Mouse (Mus musculus) midbrain, embryonic 11.5 days (tissue): Measurements from ENCODE around the gene Gm17509. TPM values are rescaled to one million over a fixed set of nuclear protein-coding genes. Genes with fewer than 3 reads are reported as not detected.
A peak's percentile ranks its signal among the peaks of the same experiment; 100 is the strongest.

Experiments
- ATAC-seq: fragments of 200-750 bp; cut with Nextera tagmentation; 2 replicates; pipeline ENCODE4 v1.8.0; 2017; ENCODE audit warnings: moderate TSS enrichment, moderate library complexity; ENCODE audit not compliant: low FRiP score
- DNase-seq: peaks from one replicate; pipeline ENCODE4 v3.0.0; 2015; ENCODE audit warnings: low spot score; ENCODE audit errors: missing footprints
- H3K27ac ChIP-seq: fragments of 300-500 bp; sonication (generic); 2 replicates; pipeline ENCODE4 v1.5.1; 2014; ENCODE audit warnings: low read depth, low read length
- H3K27me3 ChIP-seq: fragments of 300-500 bp; sonication (generic); 2 replicates; pipeline ENCODE4 v1.6.1; 2014; ENCODE audit warnings: mild to moderate bottlenecking, low read length, moderate library complexity, mixed read lengths; ENCODE audit not compliant: control insufficient read depth, insufficient read depth
- H3K36me3 ChIP-seq: fragments of 300-500 bp; sonication (generic); 2 replicates; pipeline ENCODE4 v1.6.1; 2014; ENCODE audit warnings: mild to moderate bottlenecking, low read length, moderate library complexity, mixed read lengths; ENCODE audit not compliant: control insufficient read depth, insufficient read depth
- H3K4me1 ChIP-seq: fragments of 300-500 bp; sonication (generic); 2 replicates; pipeline ENCODE4 v1.6.1; 2014; ENCODE audit warnings: low read length; ENCODE audit not compliant: control insufficient read depth, insufficient read depth
- H3K4me2 ChIP-seq: fragments of 300-500 bp; sonication (generic); 2 replicates; pipeline ENCODE4 v1.6.1; 2014; ENCODE audit warnings: mild to moderate bottlenecking, moderate library complexity
- H3K4me3 ChIP-seq: fragments of 300-500 bp; sonication (generic); 2 replicates; pipeline ENCODE4 v1.5.1; 2014; ENCODE audit warnings: low read depth, low read length
- H3K9ac ChIP-seq: fragments of 300-500 bp; sonication (generic); 2 replicates; pipeline ENCODE4 v1.6.1; 2014; ENCODE audit warnings: low read length
- H3K9me3 ChIP-seq: fragments of 300-500 bp; sonication (generic); 2 replicates; pipeline ENCODE4 v1.6.1; 2016; ENCODE audit warnings: low read length; ENCODE audit not compliant: control insufficient read depth
- WGBS: fragments of 180-500 bp; shearing (Covaris S2); extraction: QIAGEN DNeasy Blood & Tissue Kit; methylation state at CpG from one replicate; pipeline ENCODE4 v1.1.7; 2014; 5-methylcytosine and 5-hydroxymethylcytosine counted together
- polyA plus RNA-seq: library from polyadenylated mRNA; unstranded; fragments of >200 nt; fragmentation: Nextera tagmentation; extraction: Ambion mirVana; gene quantifications from 2 replicates; pipeline ENCODE4 v1.2.1, GENCODE M21; 2014

Gene Gm17509
- polyA plus RNA-seq, 1 experiment from 2014 or later, result 0.68 TPM

- no peak overlapping the region for H3K4me2 ChIP-seq
- no peaks in the 10 kb centered on the region for H3K27me3 ChIP-seq
- H3K9me3 ChIP-seq, result no peaks in the 10 kb centered on the region
- whole genome bisulfite sequencing, result 5% methylated on average over 10 of the region's 10 CpGs
- H3K4me3 ChIP-seq, result no peak overlapping the region
- peaks cover 14% of the 10 kb centered on the region for H3K4me1 ChIP-seq
- H3K9ac ChIP-seq, result no peak overlapping the region
- no peaks in the 10 kb centered on the region for H3K36me3 ChIP-seq
- ATAC-seq, result no peak
- H3K27ac ChIP-seq, result no peak overlapping the region; the same call in 1 of the 2 replicates
- peak; percentile 90 for DNase-seq
These were observed 4.7 kb downstream of the Gm17509 start for GRCm38 (mm10) chr13:117216126-117216525.

GRCm38 (mm10) chr13:117215481-117215880 lies 5.4 kb downstream of the Gm17509 start:
- H3K36me3 ChIP-seq, result no peaks in the 10 kb centered on the region
- H3K4me1 ChIP-seq, result peaks cover 14% of the 10 kb centered on the region
- H3K27ac ChIP-seq, result no peak overlapping the region; the same call in 1 of the 2 replicates
- no peaks in the 10 kb centered on the region for H3K9me3 ChIP-seq
- no peak overlapping the region for H3K4me2 ChIP-seq
- ATAC-seq (peak; percentile 52), DNase-seq (peak; percentile 93)
- H3K9ac ChIP-seq, result no peak overlapping the region
- no peak overlapping the region for H3K4me3 ChIP-seq
- H3K27me3 ChIP-seq, result no peaks in the 10 kb centered on the region
- under 1% methylated on average over 10 of the region's 10 CpGs for WGBS

- 68% methylated on average over 11 of the region's 11 CpGs for WGBS
These were observed 9.4 kb downstream of the Gm17509 start for GRCm38 (mm10) chr13:117211386-117211875.

GRCm38 (mm10) chr13:117208236-117208635 lies 12.6 kb downstream of the Gm17509 start, which contains the start of gene Emb:
TSS of gene Emb (plus strand) at chr13:117208536.
- WGBS, result 73% methylated on average over 6 of the region's 6 CpGs
- DNase-seq (peak; percentile 21), ATAC-seq (no peak)
- no peak within 1 kb of the TSS for H3K9ac ChIP-seq
- H3K36me3 ChIP-seq, result no peaks in the 10 kb centered on the region
- H3K4me1 ChIP-seq, result no peaks in the 10 kb centered on the region
- H3K27ac ChIP-seq, result no peak within 1 kb of the TSS
- no peaks in the 10 kb centered on the region for H3K27me3 ChIP-seq
- no peak within 1 kb of the TSS for H3K4me3 ChIP-seq
- H3K9me3 ChIP-seq, result no peaks in the 10 kb centered on the region
- H3K4me2 ChIP-seq, result no peak within 1 kb of the TSS

More at GRCm38 (mm10) chr13:117211386-117211875, 9.4 kb downstream of the Gm17509 start:
- Histone ChIP-seq H3K36me3 (no peaks in the 10 kb centered on the region), H3K27me3 (no peaks in the 10 kb centered on the region), H3K27ac (no peak overlapping the region), H3K4me3 (no peak overlapping the region), H3K9me3 (no peaks in the 10 kb centered on the region), H3K9ac (no peak overlapping the region), H3K4me2 (no peak overlapping the region), H3K4me1 (peaks cover 7% of the 10 kb centered on the region)
- DNase-seq, result peak; percentile 72
- ATAC-seq, result no peak

- no peak overlapping the region for H3K4me3 ChIP-seq
- H3K27ac ChIP-seq, result no peak overlapping the region
- no peak overlapping the region for H3K4me2 ChIP-seq
- no peaks in the 10 kb centered on the region for H3K36me3 ChIP-seq
- 93% methylated on average over 8 of the region's 8 CpGs for WGBS
- H3K9ac ChIP-seq, result no peak overlapping the region
- peak; percentile 62 for DNase-seq
- no peaks in the 10 kb centered on the region for H3K4me1 ChIP-seq
- no peak for ATAC-seq
- no peaks in the 10 kb centered on the region for H3K9me3 ChIP-seq
- H3K27me3 ChIP-seq, result no peaks in the 10 kb centered on the region
These were observed 14.8 kb downstream of the Gm17509 start for GRCm38 (mm10) chr13:117206066-117206465.

- WGBS, result 92% methylated on average over 7 of the region's 7 CpGs
- ATAC-seq (no peak), DNase-seq (no peak)
- H3K4me2 ChIP-seq, result no peak overlapping the region
- no peaks in the 10 kb centered on the region for H3K4me1 ChIP-seq
- H3K4me3 ChIP-seq, result no peak overlapping the region
- H3K36me3 ChIP-seq, result no peaks in the 10 kb centered on the region
- H3K27ac ChIP-seq, result no peak overlapping the region
- no peaks in the 10 kb centered on the region for H3K9me3 ChIP-seq
- no peak overlapping the region for H3K9ac ChIP-seq
- no peaks in the 10 kb centered on the region for H3K27me3 ChIP-seq
These were observed 16.2 kb downstream of the Gm17509 start for GRCm38 (mm10) chr13:117204685-117205084.

- Histone ChIP-seq H3K9ac (no peak overlapping the region), H3K9me3 (no peaks in the 10 kb centered on the region), H3K4me2 (no peak overlapping the region), H3K27me3 (no peaks in the 10 kb centered on the region), H3K36me3 (no peaks in the 10 kb centered on the region), H3K27ac (no peak overlapping the region), H3K4me3 (no peak overlapping the region), H3K4me1 (no peaks in the 10 kb centered on the region)
- ATAC-seq (peak; percentile 75), DNase-seq (peak; percentile 86)
- WGBS, result 51% methylated on average over 22 of the region's 22 CpGs
These were observed 18.0 kb downstream of the Gm17509 start for GRCm38 (mm10) chr13:117202755-117203471.

GRCm38 (mm10) chr13:117198402-117199083 lies 22.3 kb downstream of the Gm17509 start:
- H3K4me3 ChIP-seq, result no peak overlapping the region
- DNase-seq, result peak; percentile 93
- H3K9ac ChIP-seq, result no peak overlapping the region
- H3K4me2 ChIP-seq, result no peak overlapping the region
- H3K36me3 ChIP-seq, result no peaks in the 10 kb centered on the region
- 91% methylated on average over 7 of the region's 7 CpGs for WGBS
- H3K27ac ChIP-seq, result no peak overlapping the region
- ATAC-seq, result peak; percentile 25
- H3K27me3 ChIP-seq, result no peaks in the 10 kb centered on the region
- H3K9me3 ChIP-seq, result no peaks in the 10 kb centered on the region
- no peaks in the 10 kb centered on the region for H3K4me1 ChIP-seq

GRCm38 (mm10) chr13:117197666-117198065 lies 23.2 kb downstream of the Gm17509 start:
- WGBS, result 86% methylated on average over 2 of the region's 2 CpGs
- Histone ChIP-seq H3K27ac (no peak overlapping the region), H3K4me1 (no peaks in the 10 kb centered on the region), H3K4me3 (no peak overlapping the region), H3K9ac (no peak overlapping the region), H3K27me3 (no peaks in the 10 kb centered on the region), H3K4me2 (no peak overlapping the region), H3K36me3 (no peaks in the 10 kb centered on the region), H3K9me3 (no peaks in the 10 kb centered on the region)
- no peak for ATAC-seq
- peak; percentile 73 for DNase-seq
